Mouse (Mus musculus): ENCODE measurements around the gene Tyw1. TPM values are rescaled to one million over a fixed set of nuclear protein-coding genes. Genes with fewer than 3 reads are reported as not detected.

Tyw1 gene
- 27.8 TPM for total RNA-seq (2023)

GRCm38 (mm10) chr5:130255017-130255720 lies at the start of gene Tyw1, which contains the start of gene Sbds:
TSS of gene Tyw1 (plus strand) at chr5:130255619.
TSS of gene Sbds (minus strand) at chr5:130255530.

DNA sequence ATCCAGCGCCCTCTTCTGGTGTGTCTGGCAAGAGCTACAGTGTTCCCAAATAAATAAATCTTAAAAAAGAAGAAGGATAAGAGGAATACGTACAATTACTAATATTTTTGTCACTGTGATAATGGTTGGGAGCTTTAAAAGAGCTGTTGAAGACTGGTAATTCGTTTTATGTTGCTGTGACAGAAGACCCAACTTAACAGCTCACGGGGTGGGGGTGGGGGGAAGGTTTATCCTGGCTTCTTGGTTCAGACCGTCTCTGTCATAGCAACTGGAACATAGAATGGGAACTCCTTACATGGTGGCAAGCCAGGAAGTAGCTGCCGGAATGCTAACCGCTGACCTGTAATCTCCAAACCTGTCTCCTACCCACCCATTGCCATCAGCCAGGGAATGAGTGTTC lies 38.6 kb upstream of the Tyw1 start, which contains the start of gene Tmem248:
Tmem248 (plus strand) TSS at position 301 of the 400 bp plus-strand sequence.

GRCm38 (mm10) chr5:130369237-130369636 lies 113.8 kb downstream of the Tyw1 start, which contains the start of gene Caln1:
TSS of gene Caln1 (plus strand) at chr5:130369455.

DNA sequence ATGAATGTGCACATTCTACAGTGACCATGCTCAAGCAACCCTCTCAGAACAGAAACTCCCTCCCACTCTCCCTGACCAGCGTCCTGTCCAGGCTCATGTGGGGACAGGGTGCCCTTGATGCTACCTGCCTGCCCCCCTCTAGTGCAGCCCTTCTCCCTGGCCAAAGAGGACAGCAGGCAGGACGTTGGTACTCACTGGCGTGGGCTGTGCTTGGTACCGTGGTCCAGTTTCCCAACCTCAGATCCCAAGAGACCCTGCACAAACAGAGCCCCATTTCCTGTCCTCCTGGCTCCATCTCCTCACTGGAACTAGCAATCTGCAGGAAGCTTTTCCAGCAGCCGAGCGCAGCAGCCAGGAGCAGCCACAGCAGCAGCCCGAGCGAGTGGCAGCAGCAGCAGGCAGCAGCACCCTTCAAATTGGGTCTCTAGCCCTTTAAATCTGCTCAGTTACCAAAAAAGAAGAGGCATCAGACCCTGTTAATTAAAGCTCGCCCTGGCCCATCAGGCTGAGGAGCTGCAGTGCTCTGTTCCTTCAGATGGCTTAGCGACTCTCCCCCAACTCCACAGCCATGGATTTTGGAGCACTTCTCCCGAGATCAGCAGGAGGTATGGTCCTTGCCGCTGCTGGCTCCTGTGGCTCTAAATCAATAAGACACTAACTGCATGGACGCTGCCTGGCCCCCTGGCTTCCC lies 128.9 kb downstream of the Tyw1 start, which contains the start of gene A330070K13Rik:
A330070K13Rik (minus strand) TSS at position 410 of the 691 bp plus-strand sequence.

Other genes with a start within 250 kb of the Tyw1 start
- gene Asl, start 226.4 kb upstream of the Tyw1 start, total RNA-seq (2023) = 18.3 TPM
- gene Crcp, start 226.3 kb upstream of the Tyw1 start, total RNA-seq (2023) = 18.3 TPM
- gene Tpst1, start 182.3 kb upstream of the Tyw1 start, total RNA-seq (2023) = 5.3 TPM
- 4.9 TPM for gene Kctd7, start 110.8 kb upstream of the Tyw1 start, total RNA-seq (2023)
- 35.3 TPM for gene Rabgef1, start 83.8 kb upstream of the Tyw1 start, total RNA-seq (2023)
- 68.8 TPM for gene Tmem248, start 38.5 kb upstream of the Tyw1 start, total RNA-seq (2023)
- 79.5 TPM for gene Sbds, start 89 bp upstream of the Tyw1 start, total RNA-seq (2023)
- not detected for gene Caln1, start 113.8 kb downstream of the Tyw1 start, total RNA-seq (2023)
- gene A330070K13Rik, start 129.0 kb downstream of the Tyw1 start, total RNA-seq (2023) = not detected

Data from CD4-positive naive resting alpha-beta T cell, adult 57 days (primary cell).